Mouse (Mus musculus) erythroblast, embryonic 14.5 days (primary cell): ENCODE measurements around the gene Bcl2.

Experiments
- GATA1 ChIP-seq: IDR thresholded peaks from 2 replicates; pipeline ENCODE4 v1.6.1; 2012; ENCODE audit warnings: low read length, inconsistent platforms, mixed read lengths
- TAL1 ChIP-seq: IDR thresholded peaks from 3 replicates; pipeline ENCODE4 v1.6.1; 2012; ENCODE audit warnings: low read length, inconsistent platforms, mixed read lengths

- no peak for TF ChIP-seq TAL1
- no peak for TF ChIP-seq GATA1
Measured at GRCm38 (mm10) chr1:106748555-106749315, 34.7 kb upstream of the Bcl2 start.
